8 mouse cellular contexts compared by ENCODE assay signal in the genomic region with DNA sequence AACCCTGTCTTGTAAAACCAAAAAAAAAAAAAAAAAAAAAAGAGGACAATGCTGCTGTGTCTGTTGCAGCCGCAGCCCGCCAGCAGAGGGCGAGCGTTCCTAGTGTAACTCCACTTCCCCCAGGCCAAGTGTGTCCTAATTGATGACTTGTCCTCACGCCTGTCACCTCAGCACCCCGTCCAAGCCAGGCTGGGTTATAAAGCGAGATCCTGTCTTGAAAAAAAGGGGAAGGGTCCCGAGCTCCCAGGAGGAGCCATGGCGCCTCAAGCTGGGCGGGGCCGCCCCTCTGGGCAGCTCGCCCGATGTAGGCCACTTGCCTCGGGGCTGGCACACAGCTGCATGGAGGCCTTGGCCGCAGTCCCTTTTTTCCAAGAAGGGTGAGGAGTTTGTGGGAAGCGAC. TPM values are rescaled to one million over a fixed set of nuclear protein-coding genes. Genes with fewer than 3 reads are reported as not detected.
DNase-seq lines count a peak whose midpoint lies in the region; ATAC-seq lines count a peak whose summit lies in the region.

No protein-coding gene starts in this region.

- H3K9ac ChIP-seq in hindbrain, embryonic 11.5 days (ENCODE audit: low read depth, low read length): no peak overlapping the region

- H3K4me2 ChIP-seq in hindbrain, embryonic 11.5 days (replicated peaks; ENCODE audit: low read depth, low read length): no peak overlapping the region

- H3K9me3 ChIP-seq in hindbrain, embryonic 11.5 days (ENCODE audit: control insufficient read depth, low read length): no peaks in the 10 kb centered on the region

- no peaks in the 10 kb centered on the region; the same call in 1 of the 2 replicates for H3K4me1 ChIP-seq in hindbrain, embryonic 11.5 days (replicated peaks; ENCODE audit: control insufficient read depth, insufficient read depth, low read length)

- WGBS in hindbrain, embryonic 11.5 days: 33% methylated on average over 15 of the region's 16 CpGs

- H3K27ac ChIP-seq in hindbrain, embryonic 11.5 days (ENCODE audit: low read depth, low read length): no peak overlapping the region

- no peak overlapping the region for H3K4me3 ChIP-seq in hindbrain, embryonic 11.5 days (ENCODE audit: low read depth, low read length)

- peak; percentile 77 for ATAC-seq in hindbrain, embryonic 11.5 days (ENCODE audit: low FRiP score)

- H3K27me3 ChIP-seq in hindbrain, embryonic 11.5 days (ENCODE audit: control insufficient read depth, insufficient read depth, low read length): no peaks in the 10 kb centered on the region

- H3K36me3 ChIP-seq in hindbrain, embryonic 11.5 days (ENCODE audit: control insufficient read depth, insufficient read depth, low read length): 0 out of 2 replicates have a peak, but pooled peaks cover 3% of the 10 kb centered on the region

- peak; percentile 88 for DNase-seq in Muller cell, postnatal 12 days (ENCODE audit: inconsistent ontology term)
- DNase-seq in cerebellum, postnatal 10 days: peak; percentile 94 to 95
- DNase-seq in frontal cortex, postnatal 10 days (ENCODE audit: low spot score in 2 of 2): peak; percentile 65 to 77
- peak; percentile 90 for DNase-seq in hindbrain, embryonic 11.5 days (ENCODE audit: low spot score)
- peak; percentile 78 to 85 for DNase-seq in layer of hippocampus, postnatal 14 days (ENCODE audit: low spot score in 2 of 2)
- DNase-seq in lung, postnatal 14 days: peak; percentile 91
- DNase-seq in retina, adult 2 months (ENCODE audit: low read depth, low spot score): peak; percentile 48
- peak; percentile 85 for DNase-seq in thymus, postnatal 14 days

RNA-seq across cellular contexts. Expression of a gene that starts 7.1 kb away (rescaled TPM):
- polyA plus RNA-seq in hindbrain, embryonic 11.5 days (2014; fragmentation: Nextera tagmentation; extraction: Ambion mirVana): 3.7 and 3.8 TPM in 2 replicates
- 10 to 100 TPM; 30.6 to 33.3 TPM for total RNA-seq in layer of hippocampus, postnatal 14 days (2021)

RNA-seq across cellular contexts. Expression of a gene that starts 9.3 kb away (rescaled TPM):
- 5.1 and 5.8 TPM in 2 replicates for polyA plus RNA-seq in hindbrain, embryonic 11.5 days (2014; fragmentation: Nextera tagmentation; extraction: Ambion mirVana)
- total RNA-seq in layer of hippocampus, postnatal 14 days (2021): 10 to 100 TPM; 60.1 to 62.4 TPM

RNA-seq across cellular contexts. Expression of a gene that starts 16.5 kb away (rescaled TPM):
- 35.3 and 37.2 TPM in 2 replicates for polyA plus RNA-seq in hindbrain, embryonic 11.5 days (2014; fragmentation: Nextera tagmentation; extraction: Ambion mirVana)
- 1 to 10 TPM; 7.2 to 7.6 TPM for total RNA-seq in layer of hippocampus, postnatal 14 days (2021)

RNA-seq across cellular contexts. Expression of a gene that starts 26.0 kb away (rescaled TPM):
- 143 and 155 TPM in 2 replicates for polyA plus RNA-seq in hindbrain, embryonic 11.5 days (2014; fragmentation: Nextera tagmentation; extraction: Ambion mirVana)
- 100 to 1,000 TPM; 104 to 110 TPM for total RNA-seq in layer of hippocampus, postnatal 14 days (2021)

RNA-seq across cellular contexts. Expression of a gene that starts 30.3 kb away (rescaled TPM):
- 231 and 239 TPM in 2 replicates for polyA plus RNA-seq in hindbrain, embryonic 11.5 days (2014; fragmentation: Nextera tagmentation; extraction: Ambion mirVana)
- total RNA-seq in layer of hippocampus, postnatal 14 days (2021): 10 to 100 TPM; 52.6 to 62.7 TPM
